Mouse (Mus musculus) embryonic fibroblast, embryonic 13.5 days (primary cell): ENCODE measurements around the gene Gm9758.
"Not testable (repeated sequence)": the region's sequence is repeated elsewhere in the genome, so short reads cannot be mapped to it uniquely, and the experiment has no call there.

Source experiments
- CTCF ChIP-seq: IDR thresholded peaks from 2 replicates; pipeline ENCODE4 v1.5.1; 2011; ENCODE audit warnings: mild to moderate bottlenecking, control low read depth, low read length, moderate library complexity, borderline replicate concordance; ENCODE audit not compliant: insufficient read depth
- POLR2A ChIP-seq: IDR thresholded peaks from 2 replicates; pipeline ENCODE4 v1.6.1; 2011; ENCODE audit warnings: low read depth, mild to moderate bottlenecking, control low read depth, low read length, moderate library complexity

- not testable (repeated sequence) for TF ChIP-seq CTCF, POLR2A
Measured at GRCm38 (mm10) chr5:14945524-14945923, 30.8 kb upstream of the Gm9758 start.
